Mouse (Mus musculus) left cerebral cortex, adult 6 months (tissue): Measurements from ENCODE around the gene Ascl1. TPM values are rescaled to one million over a fixed set of nuclear protein-coding genes. Genes with fewer than 3 reads are reported as not detected.

Experiments
- long read RNA-seq, 2 experiments: library from polyadenylated mRNA; unstranded; transcript quantifications; one replicate each; pipeline ENCODE4 v2.0.0; 2019 to 2020
- polyA plus RNA-seq: library from polyadenylated mRNA; unstranded; fragments of <200 nt; fragmentation: Nextera tagmentation; gene quantifications from 2 replicates; pipeline ENCODE4 v1.2.3, GENCODE M21; 2021

The Ascl1 gene
- polyA plus RNA-seq, result 1.9 and 3.7 TPM in 2 replicates
- long read RNA-seq, experiment 1, transcript Ascl1-201 (2 exons, 2,481 nt), result major isoform, 13 of 14 reads
- long read RNA-seq, experiment 1, partial matches to known transcripts, result 0 of 14 reads
- long read RNA-seq, experiment 1, other reads (novel, unspliced or antisense), result 1 of 14 reads
- long read RNA-seq, experiment 2, partial matches to known transcripts, result 1 of 2 reads
- long read RNA-seq, experiment 2, other reads (novel, unspliced or antisense), result 0 of 2 reads

GRCm38 (mm10) chr10:87493576-87493975 lies at the start of gene Ascl1:
Ascl1 (minus strand) TSS chr10:87493660.

DNA sequence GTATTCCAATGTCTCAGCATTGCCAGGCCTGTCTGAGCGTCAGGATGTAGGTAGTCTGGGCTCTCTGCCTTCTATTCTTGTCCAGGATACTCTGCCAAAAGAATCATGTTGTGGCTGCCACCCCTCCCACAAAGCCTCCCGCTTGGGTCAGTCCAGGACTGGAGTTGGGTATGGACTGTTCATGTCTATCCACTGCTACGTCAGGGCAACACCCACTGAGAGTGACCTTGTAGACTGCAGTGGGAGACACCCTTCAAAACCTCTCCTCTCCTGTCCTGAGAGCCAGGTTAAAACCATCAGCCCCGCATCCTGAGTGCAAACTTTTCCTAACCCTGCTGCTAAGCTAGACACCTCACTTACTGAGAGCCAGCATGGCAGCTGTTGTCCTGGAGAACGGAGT lies 28.2 kb upstream of the Ascl1 start, which contains the start of gene Pah:
Pah (plus strand) TSS at position 150 of the 400 bp plus-strand sequence.

Other genes starting within 250 kb of the Ascl1 start
- gene Pah, start 28.1 kb upstream of the Ascl1 start, polyA plus RNA-seq, result not detected in 2 replicates